Mouse (Mus musculus) liver, postnatal 0 days (tissue): ENCODE results near the gene Rasgrp3. TPM values are rescaled to one million over a fixed set of nuclear protein-coding genes. Genes with fewer than 3 reads are reported as not detected.

ENCODE experiments used
- ATAC-seq: fragments of 200-750 bp; cut with Nextera tagmentation; 2 replicates; pipeline ENCODE4 v1.8.0; 2017; ENCODE audit warnings: mild to moderate bottlenecking, moderate library complexity
- DNase-seq: peaks from one replicate; pipeline ENCODE4 v3.0.0-alpha.2; 2016
- H3K27ac ChIP-seq: fragments of 300-500 bp; sonication (generic); 2 replicates; pipeline ENCODE4 v1.5.1; 2014; ENCODE audit warnings: antibody characterized with exemption, moderate library complexity, mild to moderate bottlenecking, low read depth
- H3K27me3 ChIP-seq: fragments of 300-500 bp; sonication (generic); 2 replicates; pipeline ENCODE4 v1.6.1; 2014; ENCODE audit warnings: low read length, control low read depth, mixed read lengths; ENCODE audit not compliant: insufficient read depth
- H3K36me3 ChIP-seq: fragments of 300-500 bp; sonication (generic); replicated peaks from 2 replicates; pipeline ENCODE4 v1.6.1; 2014; ENCODE audit warnings: mild to moderate bottlenecking, control low read depth, low read length, moderate library complexity, mixed read lengths; ENCODE audit not compliant: insufficient read depth
- H3K4me1 ChIP-seq: fragments of 300-500 bp; sonication (generic); 2 replicates; pipeline ENCODE4 v1.6.1; 2014; ENCODE audit warnings: antibody characterized with exemption, mild to moderate bottlenecking, control low read depth; ENCODE audit not compliant: insufficient read depth
- H3K4me2 ChIP-seq: fragments of 300-500 bp; sonication (generic); 2 replicates; pipeline ENCODE4 v1.6.1; 2014; ENCODE audit warnings: low read depth, mild to moderate bottlenecking, low read length, moderate library complexity, mixed read lengths
- H3K4me3 ChIP-seq: fragments of 300-500 bp; sonication (generic); 2 replicates; pipeline ENCODE4 v1.5.1; 2014; ENCODE audit warnings: low read depth, low read length
- H3K9ac ChIP-seq: fragments of 300-500 bp; sonication (generic); replicated peaks from 2 replicates; pipeline ENCODE4 v1.6.1; 2014; ENCODE audit warnings: mild to moderate bottlenecking, moderate library complexity
- H3K9me3 ChIP-seq: fragments of 300-500 bp; sonication (generic); 2 replicates; pipeline ENCODE4 v1.6.1; 2016; ENCODE audit warnings: mild to moderate bottlenecking, control low read depth, low read length, mixed read lengths
- CTCF ChIP-seq: sonication (generic); IDR thresholded peaks from 2 replicates; pipeline ENCODE4 v1.5.1; 2016; ENCODE audit warnings: antibody characterized with exemption, low read depth
- EP300 ChIP-seq: IDR thresholded peaks from 2 replicates; pipeline ENCODE4 v1.6.1; 2016; ENCODE audit warnings: antibody characterized with exemption, low read depth, mild to moderate bottlenecking
- WGBS: fragments of 180-500 bp; shearing (Covaris S2); extraction: QIAGEN DNeasy Blood & Tissue Kit; methylation state at CpG from one replicate; pipeline ENCODE4 v1.1.7; 2014; ENCODE audit not compliant: insufficient replicate concordance; 5-methylcytosine and 5-hydroxymethylcytosine counted together
- polyA plus RNA-seq: library from polyadenylated mRNA; unstranded; fragments of >200 nt; fragmentation: Nextera tagmentation; extraction: Ambion mirVana; gene quantifications from 2 replicates; pipeline ENCODE4 v1.2.1, GENCODE M21; 2015

The Rasgrp3 gene
- polyA plus RNA-seq, 1 experiment from 2014 or later: 4.1 TPM

GRCm38 (mm10) chr17:75550771-75551413 is 115.2 kb downstream of the Rasgrp3 start:
- ATAC-seq: no peak
- no peaks in the 10 kb centered on the region for H3K9me3 ChIP-seq
- peak overlapping the region; percentile 77 for H3K27ac ChIP-seq
- DNase-seq: peak; percentile 33
- H3K4me3 ChIP-seq: peak overlapping the region; percentile 86
- 31% methylated on average over 11 of the region's 11 CpGs for WGBS
- no peak for TF ChIP-seq CTCF
- TF ChIP-seq EP300: no peak
- H3K9ac ChIP-seq: peak overlapping the region; percentile 89
- H3K36me3 ChIP-seq: 0 out of 2 replicates have a peak, but pooled peaks cover 6% of the 10 kb centered on the region
- peak overlapping the region; percentile 89 for H3K4me2 ChIP-seq
- H3K27me3 ChIP-seq: no peaks in the 10 kb centered on the region
- H3K4me1 ChIP-seq: peaks cover 11% of the 10 kb centered on the region

GRCm38 (mm10) chr17:75551512-75552400 is 116.1 kb downstream of the Rasgrp3 start, which contains the start of gene Fam98a:
Gene Fam98a (minus strand): TSS chr17:75551946.
- Histone ChIP-seq H3K27ac (peak within 1 kb of the TSS; percentile 77), H3K9me3 (no peaks in the 10 kb centered on the region), H3K27me3 (no peaks in the 10 kb centered on the region), H3K4me3 (peak within 1 kb of the TSS; percentile 86), H3K36me3 (0 out of 2 replicates have a peak, but pooled peaks cover 2% of the 10 kb centered on the region), H3K4me1 (peaks cover 11% of the 10 kb centered on the region), H3K4me2 (peak within 1 kb of the TSS; percentile 89), H3K9ac (peak within 1 kb of the TSS; percentile 89)
- under 1% methylated on average over 55 of the region's 56 CpGs for WGBS
- ATAC-seq (peak; percentile 98), DNase-seq (peak; percentile 98)
- TF ChIP-seq EP300 (no peak), CTCF (peak; percentile 88)

DNA sequence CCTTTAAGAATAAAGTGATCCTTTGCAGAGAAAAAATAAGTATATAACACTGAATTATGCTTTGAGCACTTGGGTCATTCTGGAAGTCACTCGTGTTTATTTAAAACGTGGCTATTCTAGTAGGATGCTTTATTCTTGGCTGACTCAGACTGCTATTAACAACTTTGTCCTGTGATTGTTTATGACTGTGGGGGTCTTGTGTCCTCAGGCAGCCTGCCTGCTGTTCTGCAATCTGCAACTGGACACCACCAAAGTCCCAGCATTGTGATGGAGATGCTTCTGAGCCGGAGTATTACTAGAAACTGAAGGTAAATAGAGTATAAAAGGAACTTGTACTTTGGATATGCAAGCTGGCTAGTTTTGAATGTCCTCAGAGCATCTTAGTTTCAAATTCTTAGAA is 121.3 kb downstream of the Rasgrp3 start:
- TF ChIP-seq CTCF (no peak), EP300 (no peak)
- WGBS: 60% methylated on average over 3 of the region's 3 CpGs
- H3K9me3 ChIP-seq: peaks cover 7% of the 10 kb centered on the region
- H3K4me2 ChIP-seq: no peak overlapping the region
- H3K9ac ChIP-seq: no peak overlapping the region
- no peaks in the 10 kb centered on the region for H3K27me3 ChIP-seq
- ATAC-seq (no peak), DNase-seq (no peak)
- H3K27ac ChIP-seq: no peak overlapping the region
- no peaks in the 10 kb centered on the region for H3K36me3 ChIP-seq
- H3K4me3 ChIP-seq: no peak overlapping the region
- H3K4me1 ChIP-seq: peaks cover 5% of the 10 kb centered on the region; the same call in 1 of the 2 replicates

- Histone ChIP-seq H3K27me3 (no peaks in the 10 kb centered on the region), H3K9ac (no peak overlapping the region), H3K27ac (no peak overlapping the region), H3K4me2 (no peak overlapping the region), H3K4me3 (no peak overlapping the region), H3K36me3 (no peaks in the 10 kb centered on the region), H3K4me1 (no peaks in the 10 kb centered on the region), H3K9me3 (peaks cover 7% of the 10 kb centered on the region)
- WGBS: 89% methylated on average over 2 of the region's 2 CpGs
- ATAC-seq: no peak
- TF ChIP-seq CTCF (no peak), EP300 (no peak)
- no peak for DNase-seq
These were observed 122.3 kb downstream of the Rasgrp3 start for GRCm38 (mm10) chr17:75558041-75558440.

GRCm38 (mm10) chr17:75575608-75576007 is 139.9 kb downstream of the Rasgrp3 start:
- Histone ChIP-seq H3K9me3 (no peaks in the 10 kb centered on the region), H3K36me3 (no peaks in the 10 kb centered on the region), H3K9ac (no peak overlapping the region), H3K4me3 (no peak overlapping the region), H3K27ac (no peak overlapping the region), H3K4me1 (no peaks in the 10 kb centered on the region), H3K4me2 (no peak overlapping the region), H3K27me3 (no peaks in the 10 kb centered on the region)
- TF ChIP-seq CTCF: no peak
- no peak for TF ChIP-seq EP300
- WGBS: 64% methylated on average over 7 of the region's 7 CpGs
- no peak for ATAC-seq
- DNase-seq: no peak

Other genes with a start within 250 kb of the Rasgrp3 start
- 10.2 and 10.7 TPM in 2 replicates for gene Fam98a, start 116.0 kb downstream of the Rasgrp3 start, polyA plus RNA-seq